Mouse (Mus musculus) leukemia stem cell, adult 10-12 weeks (primary cell): Measurements from ENCODE around the gene V1ra8. TPM values are rescaled to one million over a fixed set of nuclear protein-coding genes. Genes with fewer than 3 reads are reported as not detected.

Source experiments
- polyA plus RNA-seq: library from polyadenylated mRNA; stranded (reverse); fragments of >175 nt; gene quantifications from 2 replicates; pipeline ENCODE4 v1.2.3, GENCODE M21; 2012; ENCODE audit warnings: low replicate concordance

V1ra8 gene
- not detected in 2 replicates for polyA plus RNA-seq

DNA sequence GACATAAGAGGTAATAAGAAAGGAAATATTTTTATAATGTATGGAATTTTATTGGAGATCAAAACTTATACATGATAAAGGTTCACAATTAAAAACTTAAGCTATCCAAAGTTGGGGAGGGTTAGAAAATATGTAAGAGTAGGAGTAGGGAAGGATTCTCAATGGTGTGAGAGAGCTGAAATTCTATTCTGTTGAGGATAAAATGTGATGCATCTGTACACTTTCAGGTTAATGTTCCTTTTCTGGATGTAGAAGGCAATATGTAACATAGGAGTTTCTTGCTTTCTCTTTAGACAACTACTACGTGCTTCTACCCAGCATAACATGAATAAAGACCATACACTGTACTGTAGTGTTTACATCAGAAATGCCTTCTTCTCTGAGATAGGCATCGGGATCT is at the start of gene V1ra8:
Gene V1ra8, plus strand, starts transcription at position 301 of the 400 bp plus-strand sequence.

GRCm38 (mm10) chr6:90174508-90174907 is 28.1 kb upstream of the V1ra8 start, which contains the start of gene Vmn1r52:
Gene Vmn1r52 (plus strand): TSS chr6:90174808.

DNA sequence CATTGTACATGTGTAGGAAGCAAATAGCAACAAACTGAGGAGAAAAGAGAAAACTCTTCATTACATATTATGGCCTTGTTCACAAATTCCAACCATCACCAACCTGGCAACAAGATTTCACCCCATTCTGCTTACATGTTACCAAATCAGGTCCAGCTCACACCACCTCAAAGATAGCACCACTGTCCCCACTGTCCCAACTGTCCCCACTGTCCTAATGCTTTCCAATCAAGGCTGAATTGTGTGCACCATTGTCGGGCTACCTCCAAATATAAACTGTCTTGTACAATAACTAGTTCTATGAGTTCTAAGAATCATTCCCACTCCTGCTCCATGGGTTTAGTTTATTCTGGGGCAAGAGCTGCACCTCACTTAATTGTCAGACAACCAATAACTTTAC is 21.7 kb downstream of the V1ra8 start, which contains the start of gene Vmn1r53:
Gene Vmn1r53, minus strand, starts transcription at position 101 of the 400 bp plus-strand sequence.

GRCm38 (mm10) chr6:90246000-90246399 is 43.4 kb downstream of the V1ra8 start, which contains the start of gene Vmn1r54:
Gene Vmn1r54 (plus strand): TSS chr6:90246300.

Other genes with a start within 250 kb of the V1ra8 start
- gene Vmn1r46, start 233.5 kb upstream of the V1ra8 start, polyA plus RNA-seq = not detected in 2 replicates
- not detected in 2 replicates for gene Vmn1r47, start 186.6 kb upstream of the V1ra8 start, polyA plus RNA-seq
- gene Vmn1r48, start 166.0 kb upstream of the V1ra8 start, polyA plus RNA-seq = not detected in 2 replicates
- not detected in 2 replicates for gene Vmn1r49, start 124.3 kb upstream of the V1ra8 start, polyA plus RNA-seq
- gene Vmn1r50, start 101.4 kb upstream of the V1ra8 start, polyA plus RNA-seq = not detected in 2 replicates
- gene Vmn1r51, start 80.2 kb upstream of the V1ra8 start, polyA plus RNA-seq = not detected in 2 replicates
- 0.07 TPM in 1 of 2 replicates, not detected in the other for gene Vmn1r52, start 28.0 kb upstream of the V1ra8 start, polyA plus RNA-seq
- gene Vmn1r53, start 21.6 kb downstream of the V1ra8 start, polyA plus RNA-seq = not detected in 2 replicates
- not detected in 2 replicates for gene Vmn1r54, start 43.5 kb downstream of the V1ra8 start, polyA plus RNA-seq
- gene BC048671, start 98.4 kb downstream of the V1ra8 start, polyA plus RNA-seq = not detected in 2 replicates
- gene Chst13, start 122.4 kb downstream of the V1ra8 start, polyA plus RNA-seq = not detected in 2 replicates
- gene Uroc1, start 130.5 kb downstream of the V1ra8 start, polyA plus RNA-seq = not detected in 2 replicates
- 21.1 and 24.3 TPM in 2 replicates for gene Zxdc, start 166.7 kb downstream of the V1ra8 start, polyA plus RNA-seq
- not detected in 2 replicates for gene Cfap100, start 226.0 kb downstream of the V1ra8 start, polyA plus RNA-seq